Mouse (Mus musculus) embryonic facial prominence, embryonic 14.5 days (tissue): ENCODE results near the gene Dock3. TPM values are rescaled to one million over a fixed set of nuclear protein-coding genes. Genes with fewer than 3 reads are reported as not detected.

Experiments
- ATAC-seq: fragments of 200-750 bp; cut with Nextera tagmentation; 2 replicates; pipeline ENCODE4 v1.8.0; 2017; ENCODE audit warnings: low read depth, moderate number of reproducible peaks, moderate TSS enrichment
- DNase-seq: peaks from one replicate; pipeline ENCODE4 v3.0.0-alpha.2; 2015; ENCODE audit warnings: low spot score
- H3K27ac ChIP-seq: fragments of 300-500 bp; sonication (generic); replicated peaks from 2 replicates; pipeline ENCODE4 v1.5.1; 2014; ENCODE audit warnings: low read depth, mild to moderate bottlenecking, low read length, moderate library complexity
- H3K27me3 ChIP-seq: fragments of 300-500 bp; sonication (generic); replicated peaks from 2 replicates; pipeline ENCODE4 v1.6.1; 2014; ENCODE audit warnings: low read length; ENCODE audit not compliant: control insufficient read depth, insufficient read depth
- H3K36me3 ChIP-seq: fragments of 300-500 bp; sonication (generic); 2 replicates; pipeline ENCODE4 v1.6.1; 2014; ENCODE audit warnings: low read length, mixed read lengths; ENCODE audit not compliant: control insufficient read depth, insufficient read depth
- H3K4me1 ChIP-seq: fragments of 300-500 bp; sonication (generic); 2 replicates; pipeline ENCODE4 v1.6.1; 2014; ENCODE audit warnings: antibody characterized with exemption, low read length; ENCODE audit not compliant: control insufficient read depth, insufficient read depth
- H3K4me2 ChIP-seq: fragments of 300-500 bp; sonication (generic); 2 replicates; pipeline ENCODE4 v1.6.1; 2014; ENCODE audit warnings: low read depth, mild to moderate bottlenecking, low read length, moderate library complexity, mixed read lengths
- H3K4me3 ChIP-seq: fragments of 300-500 bp; sonication (generic); 2 replicates; pipeline ENCODE4 v1.5.1; 2014; ENCODE audit warnings: low read depth, mild to moderate bottlenecking, low read length
- H3K9ac ChIP-seq: fragments of 300-500 bp; sonication (generic); 2 replicates; pipeline ENCODE4 v1.6.1; 2014; ENCODE audit warnings: low read depth, mild to moderate bottlenecking, low read length, moderate library complexity, mixed read lengths
- H3K9me3 ChIP-seq: fragments of 300-500 bp; sonication (generic); 2 replicates; pipeline ENCODE4 v1.6.1; 2016; ENCODE audit warnings: low read length; ENCODE audit not compliant: control insufficient read depth
- WGBS: fragments of 180-500 bp; shearing (Covaris S2); extraction: QIAGEN DNeasy Blood & Tissue Kit; methylation state at CpG from one replicate; pipeline ENCODE4 v1.1.7; 2014; 5-methylcytosine and 5-hydroxymethylcytosine counted together
- polyA plus RNA-seq: library from polyadenylated mRNA; unstranded; fragments of >200 nt; fragmentation: Nextera tagmentation; extraction: Ambion mirVana; gene quantifications from 2 replicates; pipeline ENCODE4 v1.2.1, GENCODE M21; 2014

Gene Dock3
- polyA plus RNA-seq, 1 experiment from 2014 or later, result 1.7 TPM

DNA sequence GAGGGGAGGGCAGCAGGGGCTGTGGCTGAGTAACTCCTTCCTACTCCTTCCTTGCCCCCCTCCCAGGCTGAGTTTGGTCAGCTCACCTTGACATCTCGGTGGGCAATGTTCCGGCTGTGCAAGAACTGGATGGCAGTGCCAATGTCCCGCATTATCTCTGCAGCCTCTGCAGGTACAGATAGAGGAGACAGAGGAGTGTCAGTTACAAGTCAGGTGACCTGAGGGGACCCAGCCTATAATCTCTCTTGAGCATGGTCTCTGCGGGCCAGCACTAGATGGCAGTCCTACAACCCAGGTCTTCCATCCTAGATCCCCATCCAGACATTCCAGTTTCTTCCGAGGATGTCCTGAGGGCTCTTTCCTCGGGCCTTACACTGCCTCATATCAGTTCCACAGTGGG lies 30.1 kb upstream of the Dock3 start:
- ATAC-seq, result no peak
- Histone ChIP-seq H3K36me3 (no peaks in the 10 kb centered on the region), H3K9me3 (no peaks in the 10 kb centered on the region), H3K4me1 (no peaks in the 10 kb centered on the region), H3K27ac (no peak overlapping the region), H3K27me3 (no peaks in the 10 kb centered on the region), H3K4me3 (no peak overlapping the region), H3K9ac (no peak overlapping the region), H3K4me2 (no peak overlapping the region)
- DNase-seq, result no peak
- WGBS, result 76% methylated on average over 6 of the region's 6 CpGs

DNA sequence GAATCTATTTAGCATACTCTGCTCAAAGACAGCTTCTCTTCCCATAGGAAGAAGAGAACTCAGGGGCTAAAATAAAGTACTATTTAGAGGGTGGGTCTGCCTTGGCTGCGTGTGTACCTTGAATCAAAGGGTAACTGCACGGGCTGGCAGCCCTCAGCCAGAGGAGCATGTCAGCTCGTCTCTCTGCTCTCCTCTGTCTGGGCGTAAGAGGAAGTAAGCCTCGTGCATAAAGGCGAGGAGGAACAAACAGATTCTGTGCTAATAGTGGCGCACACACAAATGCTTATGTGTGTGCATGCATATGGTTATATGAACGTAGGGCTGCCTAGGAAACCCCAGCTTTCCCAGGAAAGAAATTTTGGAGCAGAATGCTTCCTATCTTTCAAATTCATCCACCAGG lies 29.1 kb upstream of the Dock3 start:
- no peaks in the 10 kb centered on the region for H3K27me3 ChIP-seq
- H3K4me1 ChIP-seq, result no peaks in the 10 kb centered on the region
- H3K27ac ChIP-seq, result no peak overlapping the region
- DNase-seq, result no peak
- WGBS, result 52% methylated on average over 8 of the region's 8 CpGs
- H3K36me3 ChIP-seq, result no peaks in the 10 kb centered on the region
- no peak overlapping the region for H3K9ac ChIP-seq
- no peaks in the 10 kb centered on the region for H3K9me3 ChIP-seq
- H3K4me3 ChIP-seq, result no peak overlapping the region
- ATAC-seq, result no peak
- H3K4me2 ChIP-seq, result no peak overlapping the region

DNA sequence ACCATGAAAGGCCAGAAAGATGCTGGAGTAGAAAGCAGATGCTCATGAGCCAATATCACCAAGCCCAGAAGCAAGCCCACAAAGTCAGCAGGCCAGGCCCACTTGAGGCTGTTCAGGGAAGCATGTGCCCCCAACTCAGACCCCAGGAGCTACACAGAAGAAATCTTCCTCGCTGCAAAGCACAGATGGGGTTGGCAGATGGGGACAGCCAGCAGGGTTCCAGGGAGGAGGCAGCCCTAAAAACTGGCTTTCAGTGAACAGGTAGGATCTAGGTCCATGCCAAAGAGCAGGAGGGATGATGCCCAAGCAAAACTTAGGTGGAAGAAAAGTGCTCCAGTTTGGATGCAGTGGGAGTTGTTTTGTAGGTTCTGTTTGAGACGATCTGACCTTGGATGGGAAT lies 28.7 kb upstream of the Dock3 start:
- H3K4me3 ChIP-seq, result no peak overlapping the region
- H3K36me3 ChIP-seq, result no peaks in the 10 kb centered on the region
- H3K4me1 ChIP-seq, result no peaks in the 10 kb centered on the region
- H3K9ac ChIP-seq, result no peak overlapping the region
- WGBS, result 64% methylated on average over 2 of the region's 2 CpGs
- no peak for ATAC-seq
- no peak overlapping the region for H3K4me2 ChIP-seq
- H3K9me3 ChIP-seq, result no peaks in the 10 kb centered on the region
- H3K27ac ChIP-seq, result no peak overlapping the region
- H3K27me3 ChIP-seq, result no peaks in the 10 kb centered on the region
- DNase-seq, result no peak

DNA sequence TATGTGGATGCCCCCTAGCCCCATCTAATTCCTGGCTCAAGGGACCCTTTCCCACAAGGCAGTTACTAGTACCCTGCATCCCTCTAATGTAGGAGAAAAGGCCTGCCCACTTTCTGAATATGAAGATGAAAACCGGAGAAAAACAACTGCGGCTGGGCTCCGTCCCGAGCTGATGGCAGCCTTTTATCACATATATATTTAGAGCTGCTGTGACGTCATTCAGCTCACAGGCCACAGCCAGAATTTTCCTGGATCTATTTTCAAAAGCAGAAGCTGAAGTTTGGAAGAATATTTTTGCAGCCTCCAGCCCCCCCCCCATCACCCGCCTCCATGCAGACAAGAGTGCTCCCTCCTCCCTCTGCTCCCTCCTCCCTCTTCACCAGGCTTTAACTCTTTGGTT lies 27.9 kb upstream of the Dock3 start:
- H3K9me3 ChIP-seq, result no peaks in the 10 kb centered on the region
- 38% methylated on average over 6 of the region's 6 CpGs for WGBS
- no peaks in the 10 kb centered on the region for H3K4me1 ChIP-seq
- H3K4me3 ChIP-seq, result no peak overlapping the region
- H3K36me3 ChIP-seq, result no peaks in the 10 kb centered on the region
- ATAC-seq, result no peak
- DNase-seq, result peak; percentile 52
- no peaks in the 10 kb centered on the region for H3K27me3 ChIP-seq
- H3K9ac ChIP-seq, result 0 out of 2 replicates have a peak overlapping the region, but pooled peaks have one; percentile 30
- H3K4me2 ChIP-seq, result no peak overlapping the region
- H3K27ac ChIP-seq, result no peak overlapping the region

DNA sequence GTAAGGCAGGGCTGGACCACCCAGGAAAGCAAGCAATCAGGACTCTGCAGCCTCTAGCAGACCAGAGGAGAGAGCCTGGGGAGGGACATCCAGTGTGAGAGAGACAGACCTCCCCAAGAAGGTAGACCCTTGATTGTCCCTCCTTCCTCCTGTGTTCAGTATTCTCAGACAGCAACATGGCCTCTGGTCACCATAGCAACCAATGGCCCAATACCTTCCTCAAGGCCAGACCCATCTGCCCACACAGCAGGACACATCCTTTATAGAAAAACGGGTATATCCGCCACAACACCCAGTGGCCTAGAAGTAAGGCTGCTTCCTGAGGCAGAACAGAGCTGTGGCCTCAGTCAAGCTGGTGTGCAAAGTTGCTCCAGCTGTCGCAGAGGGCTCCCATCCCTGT lies 23.9 kb upstream of the Dock3 start:
- DNase-seq, result no peak
- WGBS, result 60% methylated on average over 3 of the region's 3 CpGs
- ATAC-seq, result no peak

DNA sequence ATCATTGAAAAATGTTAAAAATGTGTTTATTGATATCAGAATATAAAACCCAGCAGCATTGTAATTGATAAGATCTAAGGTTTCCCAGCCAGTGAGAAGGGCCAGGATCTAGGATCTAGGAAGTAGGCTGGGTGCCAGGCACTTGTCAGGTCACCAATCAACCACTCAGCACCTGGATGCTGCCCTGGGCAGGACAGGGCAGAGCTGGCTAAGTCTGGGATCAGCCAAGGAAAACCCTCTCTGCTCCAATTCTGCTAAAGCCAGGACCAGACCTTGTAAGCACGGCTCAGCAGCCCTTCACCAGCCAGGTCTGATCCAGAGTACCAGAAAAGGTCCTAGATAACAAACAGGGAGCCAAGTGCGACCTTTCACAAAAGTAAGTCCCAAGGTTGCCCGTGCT lies 23.2 kb upstream of the Dock3 start:
- Histone ChIP-seq H3K27me3 (no peaks in the 10 kb centered on the region), H3K9ac (no peak overlapping the region), H3K4me2 (no peak overlapping the region), H3K4me1 (no peaks in the 10 kb centered on the region), H3K9me3 (no peaks in the 10 kb centered on the region), H3K36me3 (no peaks in the 10 kb centered on the region), H3K4me3 (no peak overlapping the region), H3K27ac (no peak overlapping the region)
- ATAC-seq, result no peak
- DNase-seq, result no peak
- WGBS, result 94% methylated on average over 3 of the region's 3 CpGs

More for the DNA sequence above, 23.9 kb upstream of the Dock3 start:
- Histone ChIP-seq H3K27ac (no peak overlapping the region), H3K4me3 (no peak overlapping the region), H3K9me3 (no peaks in the 10 kb centered on the region), H3K36me3 (no peaks in the 10 kb centered on the region), H3K9ac (no peak overlapping the region), H3K4me1 (no peaks in the 10 kb centered on the region), H3K27me3 (no peaks in the 10 kb centered on the region), H3K4me2 (no peak overlapping the region)

DNA sequence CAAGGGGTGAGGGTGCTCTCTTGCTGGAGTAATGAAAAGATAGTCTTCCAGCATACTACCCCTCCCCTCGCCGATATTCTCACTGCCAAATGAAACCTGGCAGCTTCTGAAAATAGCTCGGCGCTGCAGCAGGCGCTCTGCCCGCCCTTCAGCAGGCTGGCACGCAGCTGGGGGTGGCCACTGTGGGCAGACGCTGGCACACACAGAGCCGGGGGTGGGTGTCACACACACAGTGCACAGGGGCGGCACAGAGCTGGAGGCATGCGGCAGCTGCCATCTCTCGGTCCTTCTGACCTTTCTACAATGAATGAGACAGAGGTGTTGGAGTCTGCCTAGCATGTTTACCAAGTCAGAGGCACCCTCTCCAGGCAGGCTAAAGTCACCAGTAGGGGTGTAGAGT lies 22.8 kb upstream of the Dock3 start:
- no peaks in the 10 kb centered on the region for H3K36me3 ChIP-seq
- H3K4me1 ChIP-seq, result no peaks in the 10 kb centered on the region
- no peaks in the 10 kb centered on the region for H3K9me3 ChIP-seq
- no peak overlapping the region for H3K9ac ChIP-seq
- H3K27ac ChIP-seq, result no peak overlapping the region
- H3K4me2 ChIP-seq, result no peak overlapping the region
- 74% methylated on average over 12 of the region's 12 CpGs for WGBS
- no peaks in the 10 kb centered on the region for H3K27me3 ChIP-seq
- ATAC-seq (peak; percentile 55; the same call in 1 of the 2 replicates), DNase-seq (no peak)
- no peak overlapping the region for H3K4me3 ChIP-seq

DNA sequence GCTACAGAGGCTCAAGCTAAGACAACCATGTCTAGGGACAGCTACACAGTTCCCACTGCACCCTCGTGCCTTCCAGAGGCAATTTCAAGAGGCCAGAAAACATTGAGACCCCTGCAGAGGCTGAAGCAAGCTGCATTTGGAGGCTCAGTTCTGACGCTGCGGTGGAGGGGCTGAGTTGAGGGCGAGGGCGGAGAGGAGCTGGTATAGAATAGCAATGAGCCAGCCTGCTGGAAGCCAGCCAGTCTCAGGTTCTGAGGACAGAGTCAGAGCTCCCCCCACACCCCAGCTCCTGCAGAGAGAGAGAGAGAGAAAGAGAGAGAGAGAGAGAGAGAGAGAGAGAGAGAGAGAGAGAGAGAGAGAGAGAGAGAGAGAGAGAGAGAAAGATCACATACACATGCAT lies 20.5 kb upstream of the Dock3 start:
- Histone ChIP-seq H3K9ac (peak overlapping the region; percentile 25; the same call in 1 of the 2 replicates), H3K4me2 (no peak overlapping the region), H3K36me3 (no peaks in the 10 kb centered on the region), H3K4me3 (no peak overlapping the region), H3K9me3 (no peaks in the 10 kb centered on the region), H3K27me3 (no peaks in the 10 kb centered on the region), H3K27ac (no peak overlapping the region), H3K4me1 (no peaks in the 10 kb centered on the region)
- 27% methylated on average over 5 of the region's 5 CpGs for WGBS
- DNase-seq, result peak; percentile 56
- no peak for ATAC-seq

DNA sequence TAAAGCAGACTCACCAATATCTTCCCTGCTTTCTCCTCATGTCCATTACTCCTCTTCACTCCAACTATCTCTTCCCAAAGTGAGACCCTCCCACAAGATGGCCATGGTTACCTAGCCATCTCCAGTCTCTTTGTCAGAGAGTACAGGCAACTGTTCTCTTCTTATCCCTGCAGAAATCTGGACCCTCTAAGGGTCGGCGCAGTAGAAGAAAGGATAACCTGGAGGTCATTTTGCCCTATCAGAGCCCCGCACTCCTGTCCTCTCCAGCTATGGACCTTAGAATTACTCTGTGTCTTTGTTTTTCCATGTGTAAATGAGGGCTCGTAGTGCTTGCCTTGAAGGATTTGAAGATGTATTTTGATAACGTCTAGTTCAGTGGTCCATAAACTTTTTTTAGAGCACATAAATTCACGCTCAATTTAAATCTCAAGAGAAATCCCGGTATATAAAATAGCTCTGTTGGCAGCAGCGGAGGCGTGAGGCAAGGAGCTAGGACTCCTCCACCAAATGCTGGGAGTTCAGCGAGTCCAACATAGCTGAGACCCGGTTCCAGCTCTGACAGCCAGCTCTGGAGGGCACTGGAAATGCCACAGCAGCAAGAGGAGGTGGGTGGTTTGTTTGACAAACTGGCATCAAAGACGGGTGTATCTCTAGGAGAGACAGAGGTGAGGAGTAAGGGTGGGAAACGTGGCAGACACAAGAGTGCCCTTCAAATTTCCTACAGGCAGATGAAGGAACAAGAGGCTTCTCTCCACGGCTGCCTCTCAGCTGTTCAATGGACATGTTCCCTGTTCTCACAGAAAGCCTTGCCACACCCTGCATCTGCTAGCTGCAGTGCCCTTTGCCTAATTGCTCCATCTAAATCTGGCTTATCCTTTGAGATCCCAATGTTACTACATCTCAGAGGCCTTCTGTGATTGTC lies 19.0 kb upstream of the Dock3 start:
- Histone ChIP-seq H3K4me1 (no peaks in the 10 kb centered on the region), H3K4me2 (no peak overlapping the region), H3K36me3 (no peaks in the 10 kb centered on the region), H3K27ac (no peak overlapping the region), H3K9ac (no peak overlapping the region), H3K4me3 (no peak overlapping the region), H3K9me3 (no peaks in the 10 kb centered on the region), H3K27me3 (no peaks in the 10 kb centered on the region)
- ATAC-seq (no peak), DNase-seq (no peak)
- WGBS, result 81% methylated on average over 14 of the region's 14 CpGs
